Mouse (Mus musculus): ENCODE data around the gene Jph4.
A peak's percentile ranks its signal among the peaks of the same experiment; 100 is the strongest.

Gene Jph4

DNA sequence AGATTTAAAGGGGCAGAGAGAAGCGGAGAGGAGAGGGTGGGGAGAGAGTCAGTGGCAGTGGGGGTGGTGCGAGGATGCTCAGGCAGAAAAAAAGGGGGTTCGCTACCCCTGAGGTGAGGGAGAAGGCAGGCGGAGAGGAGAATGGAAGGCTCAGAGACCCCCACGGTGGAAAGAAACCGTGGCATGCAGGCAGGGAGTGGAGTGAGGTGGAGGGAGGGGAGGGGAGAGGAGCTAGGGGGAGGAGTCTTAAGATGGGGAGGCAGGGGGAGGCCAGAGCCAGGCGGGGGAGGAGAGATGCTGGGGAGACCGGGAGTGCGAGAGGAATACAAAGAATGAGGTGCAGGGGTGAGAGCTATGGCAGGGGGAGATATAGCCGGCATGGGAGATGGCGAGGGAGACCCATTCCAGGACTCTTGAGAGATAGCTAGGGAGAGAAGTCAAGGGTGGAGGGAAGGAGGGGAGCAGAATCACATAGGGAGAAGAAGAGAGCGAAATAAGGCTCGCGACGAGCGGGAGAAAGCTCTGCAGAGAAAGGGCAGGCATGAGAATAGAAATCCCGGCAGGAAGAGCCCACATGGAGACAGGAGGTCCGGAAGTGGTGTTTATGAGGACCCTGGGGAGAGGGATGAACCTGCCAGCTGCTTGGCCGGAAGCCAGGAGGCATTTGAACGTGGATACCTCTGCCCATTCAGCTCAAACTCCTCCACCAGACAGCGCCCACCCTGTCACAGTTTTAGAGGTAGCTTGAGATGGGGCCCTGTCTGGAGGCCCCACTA, at the start of gene Jph4:
TSS of gene Jph4 (minus strand) at position 511 of the 776 bp plus-strand sequence.
- DNase-seq = peak; percentile 81 to 82

DNA sequence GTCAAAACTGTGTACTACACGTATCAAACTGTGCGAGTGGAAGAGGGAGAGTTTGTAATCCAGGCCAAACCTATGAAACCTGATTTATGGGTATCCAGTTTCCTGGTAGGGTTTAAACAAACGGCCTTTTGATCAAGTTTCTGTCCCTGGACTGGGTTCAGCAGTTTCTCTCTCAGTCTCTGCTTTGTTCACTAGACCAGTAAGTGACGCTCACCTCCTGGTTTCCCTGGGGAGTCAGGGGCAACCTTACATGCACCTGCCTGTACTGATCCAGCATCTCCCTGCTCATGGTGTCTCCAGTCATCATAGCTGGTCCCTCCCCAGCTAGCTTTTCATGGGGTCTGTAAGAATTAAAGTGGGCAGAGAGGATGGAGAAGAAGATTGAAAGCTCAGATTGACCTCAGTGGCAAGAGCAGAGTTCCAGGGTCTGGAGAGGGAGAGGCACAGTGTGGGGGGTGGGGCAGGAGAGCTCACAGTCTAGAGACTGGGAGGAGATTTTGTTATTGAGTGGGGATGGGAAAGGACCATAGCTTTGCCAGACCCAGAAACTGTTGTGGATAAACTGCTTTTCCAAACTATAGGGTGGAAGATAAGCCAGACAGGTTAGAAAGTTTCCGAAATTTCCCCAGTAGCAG, 47.6 kb upstream of the Jph4 start:
- no peak for DNase-seq

DNA sequence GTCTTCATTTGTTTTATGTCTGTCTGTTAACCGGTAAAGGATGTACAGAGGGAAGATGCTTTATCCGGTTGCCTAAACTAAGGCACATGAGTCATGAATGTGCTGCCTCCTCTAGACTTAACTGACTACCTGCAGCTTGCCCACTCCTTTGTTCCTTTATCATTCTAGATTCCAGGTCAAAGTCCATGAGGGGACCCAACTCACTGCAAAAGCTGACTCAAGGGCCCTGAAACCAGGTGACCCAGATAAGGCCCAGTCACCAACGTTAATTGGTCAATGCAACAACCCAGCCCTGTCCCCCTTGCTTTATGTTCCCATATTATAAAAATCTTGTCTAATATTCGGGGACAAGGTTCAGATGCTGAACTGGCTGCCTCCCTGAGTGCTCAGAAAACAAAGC, 45.4 kb upstream of the Jph4 start:
- no peak for DNase-seq

DNA sequence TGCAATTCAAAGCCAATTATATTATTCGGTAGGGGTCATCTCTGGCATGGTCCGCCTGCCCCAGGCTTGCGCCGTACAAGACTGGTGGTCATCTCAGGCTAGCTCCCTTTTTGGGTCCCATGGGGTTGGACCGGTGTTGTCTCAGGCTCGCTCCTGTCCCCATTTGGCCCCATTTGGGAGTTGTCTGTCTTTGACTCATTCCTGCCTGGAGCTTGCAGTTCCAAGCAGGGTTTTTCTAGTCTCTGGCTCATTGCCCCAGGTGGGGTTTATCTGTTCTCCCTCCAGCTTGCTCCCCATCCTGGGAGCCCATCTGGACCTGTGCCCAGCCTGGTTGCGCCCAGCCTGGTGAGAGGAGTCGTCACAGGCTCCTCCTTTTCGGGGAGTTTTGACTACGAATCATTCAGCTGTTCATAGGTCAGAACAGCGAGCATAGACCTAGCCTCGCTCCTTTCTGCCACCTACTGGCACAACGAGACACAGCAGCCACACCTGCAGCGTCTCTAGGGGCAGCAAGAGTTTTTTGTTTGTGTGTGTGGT, 44.4 kb upstream of the Jph4 start:
- DNase-seq = peak; percentile 90 to 91

DNA sequence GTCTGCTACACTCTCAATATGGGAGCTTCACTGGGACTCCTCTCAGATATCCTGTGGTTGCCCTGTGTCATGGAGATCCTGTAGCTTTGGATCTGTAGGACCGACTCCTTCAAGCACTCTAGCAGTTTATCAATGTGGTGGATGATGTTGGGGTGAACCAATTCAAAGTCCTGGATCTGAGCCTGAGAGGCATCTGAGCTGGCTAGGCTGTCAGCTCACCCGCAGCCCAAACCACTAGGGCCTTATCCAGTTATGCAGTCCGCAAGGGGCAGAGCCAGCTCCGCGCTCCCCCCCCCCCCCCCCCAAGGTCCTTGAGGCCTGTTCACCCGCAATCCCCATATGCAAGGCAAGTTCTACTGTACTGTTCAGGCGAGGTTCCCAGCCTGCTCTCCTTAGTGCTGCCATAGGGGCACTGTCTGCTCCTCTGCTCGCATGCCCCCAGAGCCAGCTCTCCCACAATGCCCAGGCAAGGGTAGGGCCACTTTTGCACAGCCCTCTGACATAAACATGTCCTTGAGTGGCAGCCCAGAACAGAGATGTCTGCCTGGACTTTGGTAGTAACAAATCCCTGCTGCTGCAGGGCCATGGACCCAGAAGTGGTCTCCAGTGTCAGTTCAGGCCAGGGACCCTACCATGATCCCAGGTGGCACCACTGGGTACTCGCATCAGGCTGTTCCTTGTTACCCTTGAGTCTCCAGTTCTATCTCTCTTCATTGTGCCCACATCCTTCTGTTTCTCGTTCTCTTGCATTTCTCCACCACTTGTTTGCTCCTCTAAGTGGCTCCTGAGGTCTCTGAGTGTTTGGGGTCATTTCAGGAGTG, 43.7 kb upstream of the Jph4 start:
- no peak for DNase-seq

DNA sequence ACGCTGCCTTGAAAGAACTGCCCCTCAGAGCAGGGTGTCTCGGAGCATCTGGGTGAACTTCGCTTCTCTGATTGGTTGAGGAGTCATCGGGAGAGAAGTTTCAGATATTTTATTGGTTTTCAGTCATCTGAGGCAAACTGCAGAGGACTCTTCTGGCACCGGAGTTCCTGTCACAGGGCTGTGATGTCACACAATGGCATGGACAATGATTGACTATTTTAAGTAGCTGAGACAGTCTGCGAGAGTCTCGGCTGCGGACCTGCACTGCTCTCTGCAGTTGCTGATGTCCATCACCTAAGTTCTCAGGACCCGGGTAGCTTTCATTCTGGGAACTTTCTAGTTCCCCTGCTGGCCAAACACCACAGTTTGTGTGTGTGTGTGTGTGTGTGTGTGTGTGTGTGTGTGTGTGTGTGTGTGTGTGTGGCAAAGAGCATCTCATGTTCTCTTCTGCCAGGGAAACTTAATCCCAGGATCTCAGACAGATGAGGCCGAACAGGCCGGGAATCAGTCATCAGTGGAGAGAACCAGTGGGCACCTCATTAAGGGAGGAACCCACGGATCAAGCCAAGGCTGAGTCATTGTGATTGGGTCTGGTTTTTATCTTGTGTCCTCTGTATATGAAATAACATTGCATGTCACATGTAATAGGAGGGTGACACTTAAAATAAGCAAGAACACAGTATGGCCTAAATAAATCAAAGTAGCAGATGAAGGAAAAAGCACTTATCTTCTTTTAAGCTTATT, 40.8 kb upstream of the Jph4 start:
- no peak for DNase-seq

DNA sequence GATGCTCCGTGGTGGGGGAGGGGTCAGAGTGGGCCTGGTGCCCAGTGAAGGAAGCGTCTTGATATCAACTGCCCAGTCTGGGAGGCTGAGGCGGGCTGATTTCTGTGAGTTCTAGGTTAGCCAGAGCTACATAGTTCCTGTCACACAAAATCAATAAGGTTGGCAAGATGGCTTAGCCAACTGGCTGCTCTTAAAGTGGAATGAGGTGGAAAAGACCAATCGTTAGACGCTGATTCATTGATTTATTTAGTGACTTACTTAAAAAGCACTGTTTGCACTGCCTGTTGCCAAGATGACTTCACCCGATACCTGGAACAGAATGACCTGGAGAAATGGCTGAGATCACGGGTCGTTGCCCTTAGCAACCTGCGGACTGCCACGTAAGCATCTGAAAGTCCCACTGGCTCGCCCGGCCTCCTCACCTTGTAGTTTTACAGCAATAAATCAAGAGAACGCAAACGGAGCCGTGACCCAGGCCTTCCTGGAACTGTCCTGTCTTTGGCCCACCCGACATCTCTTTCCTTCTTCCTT, 36.3 kb upstream of the Jph4 start:
- DNase-seq = no peak

DNA sequence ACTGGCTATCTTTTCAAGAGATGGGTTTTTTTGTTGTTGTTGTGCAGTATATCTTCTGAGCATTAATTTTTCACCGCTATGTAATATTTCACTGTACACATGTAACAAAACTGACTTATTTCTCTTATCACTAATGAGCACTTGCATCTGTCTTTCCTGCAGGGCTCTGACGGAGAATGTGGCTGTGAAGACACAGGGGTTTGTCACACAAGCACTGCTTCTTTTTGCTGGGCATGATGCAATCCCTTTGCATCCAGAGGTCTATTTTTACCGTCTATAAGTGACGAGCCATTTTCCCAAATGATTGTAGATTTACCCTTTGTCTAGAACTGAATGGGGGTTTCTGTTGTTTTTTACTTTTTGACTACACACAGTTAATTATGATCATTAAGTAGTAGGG, 35.4 kb upstream of the Jph4 start:
- DNase-seq = no peak

DNA sequence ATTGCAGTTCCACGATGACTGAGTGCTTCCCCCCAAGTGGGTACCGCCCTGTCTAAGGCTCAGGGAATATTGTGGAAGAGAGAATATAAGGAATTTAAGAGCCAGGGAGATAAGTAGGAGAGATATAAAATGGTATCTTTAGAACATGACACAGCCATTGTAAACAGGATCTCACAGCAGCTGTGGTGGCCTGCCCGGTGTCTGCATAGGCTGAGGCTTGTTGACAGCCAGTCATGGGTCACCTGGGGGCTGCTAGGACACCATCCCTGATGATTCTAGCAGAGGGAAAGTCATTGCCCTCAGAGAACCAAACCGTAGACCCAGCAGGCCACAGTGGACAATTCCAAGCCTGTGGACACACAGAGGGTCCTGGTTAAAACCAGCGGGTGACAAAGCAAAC, 34.2 kb upstream of the Jph4 start:
- no peak for DNase-seq

DNA sequence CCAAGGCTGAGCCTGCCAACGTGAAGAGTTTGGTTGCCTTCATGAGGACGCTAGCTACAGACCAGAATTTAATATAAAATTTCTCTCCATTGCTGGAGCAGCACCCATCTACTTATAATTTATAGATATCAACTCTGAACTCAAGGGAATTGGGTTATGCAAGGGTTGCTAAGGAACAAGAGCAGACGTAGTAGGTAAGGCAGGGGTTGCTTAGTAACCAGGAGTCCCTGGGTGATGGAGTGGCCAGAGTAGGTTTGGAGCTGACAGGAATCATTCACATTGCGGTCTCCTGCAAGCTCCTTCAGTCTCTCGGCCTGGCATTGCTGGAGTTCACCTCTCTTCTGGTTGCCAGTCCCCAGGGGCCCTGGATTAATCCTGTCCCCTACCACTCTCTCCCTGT, 32.3 kb upstream of the Jph4 start:
- no peak for DNase-seq

DNA sequence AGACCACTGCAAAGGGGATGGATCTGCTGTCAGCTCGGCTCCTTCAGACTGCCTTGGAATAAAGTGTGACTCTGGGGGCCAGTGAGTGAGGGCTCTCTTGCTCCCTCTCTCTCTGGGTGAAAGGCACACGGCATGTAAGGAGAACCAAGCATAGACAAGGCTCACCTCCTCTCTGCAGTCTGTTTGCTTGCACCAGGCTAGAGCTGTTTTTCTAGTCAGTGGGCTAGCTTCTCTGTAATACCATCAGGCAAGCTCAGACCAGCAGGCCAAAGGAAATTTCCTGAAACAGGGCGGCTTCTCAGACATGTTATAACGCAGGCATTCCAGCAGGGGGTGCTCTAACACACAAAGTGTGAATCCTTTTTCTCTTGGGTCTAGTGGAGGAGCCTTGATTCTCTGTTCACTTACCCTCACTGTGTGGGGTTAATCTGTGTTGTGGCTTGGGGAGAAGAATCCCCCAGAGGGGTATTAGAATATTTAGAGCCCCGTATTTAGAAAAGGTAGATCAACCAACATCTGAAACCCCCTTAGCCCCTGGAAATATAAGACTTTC, 31.7 kb upstream of the Jph4 start:
- peak; percentile 80 to 86 for DNase-seq

DNA sequence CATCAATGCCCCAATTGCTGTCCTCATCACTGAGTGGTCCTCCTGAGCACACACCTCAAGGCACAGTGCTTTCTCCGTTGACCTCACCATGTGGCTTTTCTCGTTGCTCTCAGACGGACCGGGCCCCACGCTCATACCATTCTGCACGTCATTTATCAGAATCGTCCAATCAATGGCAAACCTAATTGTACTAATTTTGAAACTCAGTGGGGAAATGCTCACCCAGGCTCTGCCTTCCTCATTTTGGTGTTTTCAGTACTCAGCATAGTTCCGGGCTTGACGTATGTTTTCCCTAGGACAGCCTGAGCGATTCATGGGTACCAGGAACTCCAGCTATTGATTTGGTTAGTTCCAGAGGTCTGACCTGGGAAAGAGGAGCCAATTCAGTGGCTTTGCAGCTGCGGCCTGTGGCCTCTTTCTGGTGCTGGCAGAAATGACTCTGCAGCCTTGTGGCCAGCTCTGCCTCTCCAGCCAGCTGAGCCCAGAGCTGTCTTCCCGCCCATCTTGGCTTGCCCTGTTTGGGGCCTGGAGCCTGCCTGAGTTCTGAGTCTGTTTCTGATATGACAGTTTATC, 30.2 kb upstream of the Jph4 start:
- DNase-seq = no peak

DNA sequence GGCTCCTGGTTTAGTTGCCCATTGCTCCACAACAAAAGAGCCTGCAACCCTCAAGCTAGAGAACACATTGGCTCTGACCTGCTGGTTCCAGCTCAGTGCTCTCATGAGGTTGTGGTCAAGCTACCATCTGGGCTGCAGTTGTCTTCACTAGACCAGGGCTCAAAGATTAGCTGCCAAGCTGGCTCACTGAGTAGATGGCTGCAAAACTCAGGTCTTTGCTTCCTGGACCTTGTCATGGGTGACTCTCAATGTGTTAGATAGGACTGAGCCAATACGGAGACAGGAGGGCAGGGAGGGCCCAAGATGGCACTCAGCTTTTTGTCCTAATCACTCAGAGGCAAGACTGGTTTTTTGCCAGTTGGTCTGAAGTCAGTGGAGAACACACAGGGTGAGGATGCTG, 29.6 kb upstream of the Jph4 start:
- DNase-seq = no peak

DNA sequence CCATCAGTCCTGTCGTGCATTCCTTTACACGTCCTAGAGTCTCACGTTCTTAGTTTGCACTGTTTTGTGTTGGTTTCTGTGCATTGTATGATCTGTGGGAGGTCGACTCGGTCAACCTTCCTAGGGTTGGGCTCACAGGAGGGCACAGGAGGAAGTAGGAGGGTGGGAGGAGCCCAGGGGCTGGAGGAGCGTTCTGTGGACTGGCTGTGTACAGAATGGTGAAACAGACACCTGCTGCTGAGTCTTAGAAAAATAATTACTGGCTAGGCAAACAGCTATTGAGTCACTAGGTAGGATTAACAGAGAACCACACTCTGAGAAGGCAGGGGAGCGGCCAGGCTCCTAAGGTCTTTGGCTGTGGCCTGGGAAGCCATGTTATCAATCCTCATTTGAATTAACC, 22.6 kb upstream of the Jph4 start:
- DNase-seq = no peak

DNA sequence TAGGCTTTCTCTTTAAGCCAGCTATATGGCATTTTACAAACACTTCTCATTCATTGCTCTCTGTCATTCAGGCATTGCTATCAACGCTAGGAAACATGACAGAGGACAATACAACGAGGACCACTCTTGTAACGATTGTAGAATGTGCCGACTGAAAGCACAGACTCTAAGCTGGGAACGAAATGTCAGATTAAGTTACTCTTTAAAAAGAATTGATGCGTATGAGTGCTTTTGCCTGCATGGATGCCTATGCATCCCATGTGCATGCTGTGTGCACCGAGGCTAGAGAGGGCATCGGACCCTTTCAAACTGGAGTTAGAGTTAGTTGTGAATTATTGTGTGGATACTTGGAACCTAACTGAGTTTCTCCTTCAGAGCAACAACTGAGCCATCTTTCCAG, 18.9 kb upstream of the Jph4 start:
- DNase-seq = no peak

DNA sequence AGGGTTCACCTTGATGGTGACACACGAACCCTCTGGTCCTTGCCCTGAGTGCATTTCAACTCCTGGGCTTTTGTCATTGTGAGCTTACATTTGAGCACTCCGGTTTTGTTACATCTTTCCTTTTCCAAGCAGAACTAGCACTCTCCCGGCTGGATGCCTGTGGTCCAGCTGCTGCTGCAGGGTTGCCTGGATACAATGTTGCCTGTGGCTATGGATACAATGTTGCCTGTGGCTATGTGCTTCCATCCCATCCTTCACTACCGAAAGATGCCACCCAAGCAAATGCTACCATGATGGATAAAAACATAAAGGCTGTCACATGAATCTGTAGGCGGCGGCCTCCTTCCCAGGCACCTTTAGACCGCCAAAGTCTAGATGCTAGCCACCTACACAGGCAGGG, 9.8 kb upstream of the Jph4 start:
- DNase-seq = no peak

DNA sequence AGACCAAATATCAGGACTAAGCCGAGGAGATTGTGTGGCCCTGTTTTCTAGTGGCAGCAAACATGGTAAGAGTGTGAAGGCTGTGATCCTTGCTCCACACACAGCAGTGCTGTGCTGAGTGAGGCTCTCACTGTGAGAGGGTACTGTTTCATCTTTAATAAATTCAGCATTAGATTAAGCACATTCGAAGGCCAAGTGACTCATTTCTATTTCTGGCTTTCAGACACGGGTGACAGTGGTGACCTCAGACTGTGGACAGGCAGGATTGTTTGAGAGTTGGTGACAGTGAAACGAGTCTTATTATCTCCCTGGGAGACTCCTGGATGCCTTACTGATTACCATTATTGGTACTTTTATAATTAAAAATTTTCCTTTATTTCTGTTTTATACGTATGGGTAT, 9.0 kb upstream of the Jph4 start:
- DNase-seq = peak in 1 of 2 experiments; percentile 14

DNA sequence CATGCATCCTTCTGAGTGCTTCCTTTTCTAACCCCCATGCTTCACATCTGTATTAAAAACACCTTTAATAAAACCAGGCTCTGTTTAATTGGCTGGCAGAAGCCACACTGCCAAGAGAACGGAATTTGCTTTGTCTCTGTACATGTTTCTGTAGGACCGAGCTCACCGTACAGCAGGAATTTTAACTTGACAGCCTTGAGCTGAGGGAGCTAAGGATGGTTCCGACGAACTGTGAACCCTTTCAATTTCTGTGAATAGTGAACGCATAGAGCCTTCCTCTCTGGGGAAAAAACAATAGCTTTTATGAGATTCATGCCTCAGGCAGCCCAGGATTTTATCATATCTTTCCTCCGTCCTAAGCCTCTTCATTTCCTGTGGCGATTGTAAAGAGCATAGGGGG, 5.6 kb upstream of the Jph4 start:
- no peak for DNase-seq

DNA sequence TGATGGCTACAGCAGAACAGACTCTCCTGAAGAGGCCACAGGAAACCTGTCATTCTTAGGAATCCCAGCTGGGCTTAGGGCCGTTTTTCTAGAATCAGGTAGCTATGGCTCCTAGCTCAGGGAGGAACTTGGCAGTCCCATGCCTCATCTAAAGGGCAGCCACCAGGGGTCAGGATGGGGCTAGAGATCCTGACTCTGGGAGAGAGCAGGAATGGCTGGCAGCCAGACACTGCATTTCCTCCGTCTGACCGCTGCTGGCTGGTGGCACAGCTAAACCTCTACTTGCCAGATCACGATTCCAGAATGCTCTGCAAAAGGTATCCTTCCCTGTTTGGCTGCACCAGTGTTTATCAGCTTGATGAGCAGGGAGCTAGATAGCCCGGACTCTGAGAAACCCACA, 5.2 kb upstream of the Jph4 start:
- DNase-seq = peak; percentile 93 to 95

DNA sequence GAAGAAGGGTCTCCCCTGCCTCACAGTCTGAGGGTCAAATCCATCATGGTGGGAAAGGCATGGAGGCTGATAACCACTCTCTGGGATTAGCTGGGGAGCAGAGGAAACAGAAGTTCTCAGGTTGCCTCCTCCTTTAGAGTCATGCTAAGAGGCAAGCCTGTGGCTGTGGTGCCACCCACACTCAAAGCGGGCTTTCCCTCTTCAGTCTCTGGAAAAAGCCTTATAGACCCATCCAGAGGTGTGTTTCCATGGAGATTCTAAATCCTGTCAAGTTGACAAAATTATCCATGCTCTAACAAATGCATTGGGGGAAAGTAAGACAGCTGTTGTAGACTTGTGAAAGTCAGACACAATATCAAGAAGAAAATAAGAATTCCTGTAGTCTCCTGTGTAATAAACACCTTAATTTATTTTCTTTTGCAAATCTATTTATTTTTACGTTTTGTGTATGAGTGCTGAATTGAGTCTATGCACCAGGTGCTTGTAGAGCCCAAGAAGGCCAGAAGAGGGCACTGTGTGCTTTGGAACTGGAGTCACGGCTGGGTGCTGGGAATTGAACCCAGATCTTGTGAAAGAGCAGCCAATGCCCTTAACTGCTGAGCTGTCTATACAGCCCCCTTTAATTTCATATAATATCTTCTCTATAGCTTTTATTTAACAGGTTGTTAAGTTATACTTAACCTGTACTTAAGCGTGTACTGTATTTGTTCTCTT, 2.8 kb upstream of the Jph4 start:
- DNase-seq = peak; percentile 39 to 41

DNA sequence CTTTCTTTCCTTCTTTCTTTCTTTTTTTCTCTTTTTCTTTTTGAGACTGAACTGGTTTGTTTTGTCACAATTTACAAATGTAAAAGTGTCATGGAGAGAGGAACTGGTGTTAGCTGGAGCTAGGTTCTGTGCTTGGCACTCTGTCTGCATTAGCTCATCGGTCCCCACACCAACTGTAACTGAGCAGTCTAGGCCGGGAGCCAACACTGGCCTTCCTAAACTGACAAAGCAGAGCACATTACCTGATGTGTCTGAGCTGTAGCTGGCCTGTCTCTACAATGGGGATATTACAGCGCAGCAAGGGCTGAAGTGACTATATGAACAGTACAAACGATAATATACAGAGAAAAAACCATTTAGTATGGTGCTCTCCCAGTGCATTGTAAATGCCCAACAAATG, 2.1 kb upstream of the Jph4 start:
- peak; percentile 91 to 92 for DNase-seq

All from cerebellum, postnatal 36 days (tissue).